Mouse (Mus musculus) G1E-ER4 (cell line): ENCODE measurements around the gene Sipa1l3. TPM values are rescaled to one million over a fixed set of nuclear protein-coding genes. Genes with fewer than 3 reads are reported as not detected.

Source experiments
- GATA1 ChIP-seq: IDR thresholded peaks from one replicate; pipeline ENCODE4 v1.8.0; 2012; ENCODE audit warnings: low read length, inconsistent platforms
- polyA plus RNA-seq: library from polyadenylated mRNA; stranded (reverse); fragments of >175 nt; gene quantifications from 2 replicates; pipeline ENCODE4 v1.2.3, GENCODE M21; 2012

Sipa1l3 gene
- polyA plus RNA-seq, 1 experiment, result 247 TPM

- no peak for TF ChIP-seq GATA1
Observed at GRCm38 (mm10) chr7:29335841-29336671, 182.4 kb downstream of the Sipa1l3 start.

GRCm38 (mm10) chr7:29335276-29335675 lies 183.2 kb downstream of the Sipa1l3 start:
- no peak for TF ChIP-seq GATA1

GRCm38 (mm10) chr7:29334156-29334555 lies 184.3 kb downstream of the Sipa1l3 start:
- TF ChIP-seq GATA1, result no peak

GRCm38 (mm10) chr7:29328984-29329383 lies 189.5 kb downstream of the Sipa1l3 start:
- no peak for TF ChIP-seq GATA1

- TF ChIP-seq GATA1, result no peak
Observed at GRCm38 (mm10) chr7:29327087-29327486, 191.4 kb downstream of the Sipa1l3 start.

GRCm38 (mm10) chr7:29319337-29320307 lies 198.8 kb downstream of the Sipa1l3 start:
- no peak for TF ChIP-seq GATA1

GRCm38 (mm10) chr7:29318115-29318911 lies 200.1 kb downstream of the Sipa1l3 start:
- peak; percentile 53 for TF ChIP-seq GATA1

- no peak for TF ChIP-seq GATA1
Observed at GRCm38 (mm10) chr7:29317558-29317957, 200.9 kb downstream of the Sipa1l3 start.

- TF ChIP-seq GATA1, result no peak
Observed at GRCm38 (mm10) chr7:29316976-29317375, 201.5 kb downstream of the Sipa1l3 start.

GRCm38 (mm10) chr7:29316137-29316734 lies 202.2 kb downstream of the Sipa1l3 start:
- TF ChIP-seq GATA1, result no peak

GRCm38 (mm10) chr7:29314844-29315628 lies 203.4 kb downstream of the Sipa1l3 start:
- no peak for TF ChIP-seq GATA1

- no peak for TF ChIP-seq GATA1
Observed at GRCm38 (mm10) chr7:29313572-29314261, 204.7 kb downstream of the Sipa1l3 start.

GRCm38 (mm10) chr7:29313051-29313450 lies 205.4 kb downstream of the Sipa1l3 start:
- TF ChIP-seq GATA1, result no peak

GRCm38 (mm10) chr7:29309749-29310148 lies 208.7 kb downstream of the Sipa1l3 start:
- no peak for TF ChIP-seq GATA1
